Mouse (Mus musculus) ES-CJ7 (cell line): ENCODE results near the gene C130050O18Rik.
"Not testable (repeated sequence)": the region's sequence is repeated elsewhere in the genome, so short reads cannot be mapped to it uniquely, and the experiment has no call there.

Experiments
- DNase-seq: peaks from one replicate; pipeline ENCODE4 v3.0.0; 2011; ENCODE audit warnings: low read depth, low spot score

Gene C130050O18Rik

GRCm38 (mm10) chr5:139379771-139380384 lies 25.2 kb upstream of the C130050O18Rik start:
- no peak for DNase-seq

GRCm38 (mm10) chr5:139380385-139381248 lies 24.5 kb upstream of the C130050O18Rik start:
- peak; percentile 82 for DNase-seq

GRCm38 (mm10) chr5:139381586-139382513 lies 23.2 kb upstream of the C130050O18Rik start:
- no peak for DNase-seq

- no peak for DNase-seq
Observed at GRCm38 (mm10) chr5:139382760-139383159, 22.3 kb upstream of the C130050O18Rik start.

- no peak for DNase-seq
Observed at GRCm38 (mm10) chr5:139383234-139383633, 21.8 kb upstream of the C130050O18Rik start.

GRCm38 (mm10) chr5:139384531-139384930 lies 20.5 kb upstream of the C130050O18Rik start:
- no peak for DNase-seq

GRCm38 (mm10) chr5:139386047-139386446 lies 19.0 kb upstream of the C130050O18Rik start:
- DNase-seq: no peak

GRCm38 (mm10) chr5:139387329-139388194 lies 17.5 kb upstream of the C130050O18Rik start:
- no peak for DNase-seq

- DNase-seq: no peak
Observed at GRCm38 (mm10) chr5:139388195-139388570, 16.9 kb upstream of the C130050O18Rik start.

- DNase-seq: no peak
Observed at GRCm38 (mm10) chr5:139388694-139389675, 16.1 kb upstream of the C130050O18Rik start.

- no peak for DNase-seq
Observed at GRCm38 (mm10) chr5:139389676-139390061, 15.4 kb upstream of the C130050O18Rik start.

GRCm38 (mm10) chr5:139390324-139391119 lies 14.6 kb upstream of the C130050O18Rik start:
- not testable (repeated sequence) for DNase-seq

GRCm38 (mm10) chr5:139391309-139391990 lies 13.6 kb upstream of the C130050O18Rik start:
- no peak for DNase-seq

- DNase-seq: no peak
Observed at GRCm38 (mm10) chr5:139392219-139393196, 12.6 kb upstream of the C130050O18Rik start.

- DNase-seq: no peak
Observed at GRCm38 (mm10) chr5:139393197-139393588, 11.9 kb upstream of the C130050O18Rik start.

- no peak for DNase-seq
Observed at GRCm38 (mm10) chr5:139394399-139394798, 10.7 kb upstream of the C130050O18Rik start.

- no peak for DNase-seq
Observed at GRCm38 (mm10) chr5:139395528-139395927, 9.6 kb upstream of the C130050O18Rik start.
